8 mouse cellular contexts compared by ENCODE assay signal in the genomic region with DNA sequence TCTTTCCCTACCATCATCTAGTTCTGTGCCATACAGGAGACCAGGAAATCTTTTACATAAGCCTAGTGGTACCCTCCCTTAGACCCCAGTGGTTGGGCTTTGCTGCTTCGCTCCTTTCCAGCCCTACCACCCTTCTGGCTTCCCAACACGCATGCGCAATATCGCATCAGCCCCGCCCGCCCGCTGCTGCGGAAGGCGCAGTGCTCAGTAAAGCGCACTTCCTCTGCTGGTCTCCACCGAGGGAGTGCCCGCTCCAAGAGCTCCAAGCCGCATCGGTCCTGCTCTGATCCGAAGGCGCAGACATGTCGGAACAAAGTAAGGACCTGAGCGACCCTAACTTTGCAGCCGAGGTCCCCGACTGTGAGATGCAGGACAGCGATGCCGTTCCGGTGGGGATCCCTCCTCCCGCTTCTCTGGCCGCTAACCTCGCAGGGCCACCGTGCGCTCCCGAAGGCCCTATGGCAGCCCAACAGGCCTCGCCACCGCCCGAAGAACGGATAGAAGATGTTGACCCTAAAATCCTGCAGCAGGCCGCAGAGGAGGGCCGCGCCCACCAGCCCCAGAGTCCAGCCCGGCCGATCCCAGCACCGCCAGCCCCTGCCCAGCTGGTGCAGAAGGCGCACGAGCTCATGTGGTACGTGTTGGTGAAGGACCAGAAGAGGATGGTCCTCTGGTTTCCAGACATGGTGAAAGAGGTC. TPM values are rescaled to one million over a fixed set of nuclear protein-coding genes. Genes with fewer than 3 reads are reported as not detected.
A peak's percentile ranks its signal among the peaks of the same experiment; 100 is the strongest.
DNase-seq lines count a peak whose midpoint lies in the region; TF ChIP-seq lines count a peak whose summit lies in the region.

No protein-coding gene starts in this region.

- TF ChIP-seq POLR2A in lung, adult 2 months (IDR thresholded peaks at IDR 0.05; ENCODE audit: borderline replicate concordance, extremely low read depth, low read depth, low read length): 0 out of 2 replicates have a peak, but pooled peaks have one; percentile 18

- H3K9me3 ChIP-seq in hindbrain, embryonic 10.5 days: peaks cover 24% of the 10 kb centered on the region

- TF ChIP-seq CTCF in lung, adult 2 months (IDR thresholded peaks at IDR 0.05; ENCODE audit: insufficient read depth, low read length): no peak

- no peaks in the 10 kb centered on the region for H3K27me3 ChIP-seq in hindbrain, embryonic 10.5 days (ENCODE audit: insufficient read depth, poor library complexity, severe bottlenecking)

- peak; percentile 80 for DNase-seq in NIH3T3 (ENCODE audit: low read depth)
- peak; percentile 94 to 95 for DNase-seq in cerebellum, postnatal 10 days
- DNase-seq in frontal cortex, postnatal 10 days (ENCODE audit: low spot score in 2 of 2): peak; percentile 56 to 76
- peak; percentile 82 for DNase-seq in hindbrain, embryonic 10.5 days (ENCODE audit: low spot score)
- peak; percentile 64 for DNase-seq in layer of hippocampus, adult 9-11 months
- DNase-seq in lung, adult 2 months: peak; percentile 20
- DNase-seq in retina, adult 2 months (ENCODE audit: low read depth, low spot score): peak; percentile 32
- peak; percentile 52 to 71 for DNase-seq in urinary bladder, postnatal 36 days (ENCODE audit: low spot score in 2 of 2)

- peaks cover 16% of the 10 kb centered on the region for H3K4me1 ChIP-seq in hindbrain, embryonic 10.5 days (replicated peaks)
- H3K4me1 ChIP-seq in lung, adult 2 months (ENCODE audit: control insufficient read depth, insufficient read depth, low read length): no peaks in the 10 kb centered on the region

- no peaks in the 10 kb centered on the region for H3K36me3 ChIP-seq in hindbrain, embryonic 10.5 days

- H3K27ac ChIP-seq in hindbrain, embryonic 10.5 days: peak overlapping the region; percentile 87

- H3K4me3 ChIP-seq in hindbrain, embryonic 10.5 days: peak overlapping the region; percentile 61
- H3K4me3 ChIP-seq in lung, adult 2 months (replicated peaks; ENCODE audit: extremely low read depth, low read depth, low read length): peak overlapping the region; percentile 49

- 12% methylated on average over 42 of the region's 42 CpGs for WGBS in hindbrain, embryonic 10.5 days
- 9% methylated on average over 42 of the region's 42 CpGs for WGBS in lung, adult 2 months

RNA-seq across cellular contexts. Expression of gene Ndn, which starts 1.9 kb away (rescaled TPM):
- 100 and 194 TPM in 2 replicates for polyA plus RNA-seq in hindbrain, embryonic 10.5 days (2016; fragmentation: Nextera tagmentation; extraction: Ambion mirVana)
- polyA plus RNA-seq in lung, adult 2 months (2012; rRNA removed): 8.9 and 10.1 TPM in 2 replicates

RNA-seq across cellular contexts. Expression of gene Magel2, which starts 28.6 kb away (rescaled TPM):
- 5.5 and 11.8 TPM in 2 replicates for polyA plus RNA-seq in hindbrain, embryonic 10.5 days (2016; fragmentation: Nextera tagmentation; extraction: Ambion mirVana)
- not detected in 2 replicates for polyA plus RNA-seq in lung, adult 2 months (2012; rRNA removed)

Comparison
In these comparisons a context has a peak if more than half of its experiments do, and no peak if none do; other contexts are left out.
1. Peak in every context shown above with its lines: DNase-seq, H3K4me3 ChIP-seq and H3K27ac ChIP-seq.
2. DNase-seq: peak in every context shown above with its lines; median percentile 94 in cerebellum, postnatal 10 days; 82 in hindbrain, embryonic 10.5 days; 80 in NIH3T3; 66 in frontal cortex, postnatal 10 days; 64 in layer of hippocampus, adult 9-11 months; 62 in urinary bladder, postnatal 36 days; 32 in retina, adult 2 months; 20 in lung, adult 2 months.